Mouse (Mus musculus): ENCODE measurements around the gene Ankrd13a.

DNA sequence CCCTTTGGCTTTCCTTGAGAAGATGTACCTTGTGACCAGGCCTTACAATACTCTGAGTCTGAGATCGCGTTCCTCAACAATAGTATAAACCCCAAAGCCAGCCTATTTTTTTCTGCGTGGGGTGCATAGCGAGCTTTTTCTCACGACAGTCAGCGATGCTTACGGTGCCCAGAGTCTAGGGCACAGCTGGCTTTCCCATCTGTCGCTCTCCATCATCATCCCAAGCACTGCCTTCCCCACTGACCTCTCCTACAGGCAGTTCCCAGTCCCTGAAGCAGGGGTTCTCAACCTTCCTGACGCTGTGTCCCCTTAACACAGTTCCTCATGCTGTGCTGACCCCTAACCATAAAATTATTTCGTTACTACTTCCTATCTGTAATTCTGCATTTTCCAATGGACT is 31.9 kb upstream of the Ankrd13a start:
- TF ChIP-seq POLR2AphosphoS2 (IDR thresholded peaks at IDR 0.05; ENCODE audit: low read length) (no peak), CTCF (IDR thresholded peaks at IDR 0.05 in 2 of 3, conservative IDR thresholded peaks at IDR 0.05 in 1 of 3; ENCODE audit: control insufficient read depth in 1 of 3, insufficient read depth in 1 of 3, low read depth in 2 of 3, low read length in 3 of 3, poor library complexity in 1 of 3, severe bottlenecking in 1 of 3) (no peak), POLR2A (IDR thresholded peaks at IDR 0.05; ENCODE audit: control insufficient read depth in 1 of 2, insufficient read depth in 1 of 2, low read depth in 1 of 2, low read length in 2 of 2, poor library complexity in 1 of 2) (no peak), ZC3H11A (IDR thresholded peaks at IDR 0.05; ENCODE audit: low read depth, low read length) (no peak), TBP (IDR thresholded peaks at IDR 0.05; ENCODE audit: low read depth, low read length) (no peak), MAX (IDR thresholded peaks at IDR 0.05; ENCODE audit: low read length) (no peak), TCF12 (IDR thresholded peaks at IDR 0.05; ENCODE audit: low read depth, low read length) (no peak), ZKSCAN1 (IDR thresholded peaks at IDR 0.05; ENCODE audit: low read depth, low read length) (no peak), USF2 (IDR thresholded peaks at IDR 0.05; ENCODE audit: borderline replicate concordance in 1 of 2, insufficient read depth in 1 of 2, low read depth in 1 of 2, low read length in 2 of 2) (no peak), USF1 (IDR thresholded peaks at IDR 0.05; ENCODE audit: low read depth, low read length) (no peak), RCOR1 (IDR thresholded peaks at IDR 0.05; ENCODE audit: low read depth, low read length) (no peak)

All from MEL (cell line).